Mouse (Mus musculus) CH12.LX (cell line): ENCODE data around the gene Nagpa.

Experiments used
- CTCF ChIP-seq, 2 experiments: IDR thresholded peaks in 1 of 2; conservative IDR thresholded peaks in 1 of 2; 2 replicates each; pipeline ENCODE4 v1.5.1; 2011 to 2012; ENCODE audit warnings: low read depth in 2 of 2, low read length in 2 of 2, improper control_type of control experiment in 1 of 2, inconsistent platforms in 1 of 2, mild to moderate bottlenecking in 1 of 2, moderate library complexity in 1 of 2
- EP300 ChIP-seq: IDR thresholded peaks from 2 replicates; pipeline ENCODE4 v1.6.1; 2011; ENCODE audit warnings: low read length, improper control_type of control experiment
- KAT2A ChIP-seq: IDR thresholded peaks from 2 replicates; pipeline ENCODE4 v1.6.1; 2012; ENCODE audit warnings: low read length, improper control_type of control experiment, inconsistent platforms; ENCODE audit not compliant: insufficient replicate concordance
- MAFK ChIP-seq: IDR thresholded peaks from 2 replicates; pipeline ENCODE4 v1.6.1; 2011; ENCODE audit warnings: low read length, improper control_type of control experiment; ENCODE audit not compliant: insufficient replicate concordance
- MAZ ChIP-seq: IDR thresholded peaks from 2 replicates; pipeline ENCODE4 v1.6.1; 2012; ENCODE audit warnings: low read depth, mild to moderate bottlenecking, inconsistent platforms, low read length, improper control_type of control experiment, moderate library complexity
- POLR2A ChIP-seq: IDR thresholded peaks from 2 replicates; pipeline ENCODE4 v1.6.1; 2011; ENCODE audit warnings: low read depth, mild to moderate bottlenecking, improper control_type of control experiment, low read length
- SIN3A ChIP-seq: IDR thresholded peaks from 2 replicates; pipeline ENCODE4 v1.6.1; 2012; ENCODE audit warnings: low read length, improper control_type of control experiment, inconsistent platforms
- TCF12 ChIP-seq: IDR thresholded peaks from 2 replicates; pipeline ENCODE4 v1.6.1; 2014; ENCODE audit warnings: low read depth, mild to moderate bottlenecking, inconsistent platforms, low read length, improper control_type of control experiment
- USF1 ChIP-seq: IDR thresholded peaks from 2 replicates; pipeline ENCODE4 v1.6.1; 2014; ENCODE audit warnings: low read depth, mild to moderate bottlenecking, inconsistent platforms, low read length, improper control_type of control experiment
- ZNF384 ChIP-seq: IDR thresholded peaks from 2 replicates; pipeline ENCODE4 v1.6.1; 2012; ENCODE audit warnings: low read depth, low read length, improper control_type of control experiment, inconsistent platforms

DNA sequence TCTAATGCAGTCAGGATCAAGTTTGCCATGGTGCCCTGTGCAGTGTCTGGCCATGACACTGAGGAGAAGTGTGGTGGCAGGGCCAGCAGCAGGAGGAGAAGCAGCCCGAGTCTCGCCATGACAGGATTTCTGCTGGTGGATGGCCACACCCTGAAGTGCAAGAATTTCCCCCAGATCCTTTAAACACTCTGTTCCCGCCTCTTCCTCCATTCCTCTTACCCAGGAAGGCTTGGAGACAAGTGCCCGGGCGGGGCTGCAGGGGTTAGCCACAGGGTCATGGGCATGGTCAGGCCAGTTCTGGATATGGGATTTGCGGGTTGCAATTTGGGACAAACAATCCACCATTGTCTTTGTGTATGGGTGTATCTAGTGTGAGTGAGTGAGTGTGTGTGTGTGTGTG, 18.3 kb upstream of the Nagpa start, which contains the start of gene AU021092:
- TF ChIP-seq KAT2A (no peak), CTCF (conservative IDR thresholded peaks at IDR 0.05 in 1 of 2, IDR thresholded peaks at IDR 0.05 in 1 of 2; ENCODE audit: low read depth in 2 of 2, low read length in 2 of 2) (no peak), MAZ (no peak), SIN3A (no peak), MAFK (no peak), USF1 (no peak), ZNF384 (no peak), TCF12 (no peak), EP300 (no peak), POLR2A (no peak)
